Mouse (Mus musculus) ZHBTc4 (cell line): ENCODE data around the gene Itih3.

Experiments used
- DNase-seq: peaks from one replicate; pipeline ENCODE4 v3.0.0-alpha.2; 2011; ENCODE audit warnings: low read depth, low spot score

The Itih3 gene

DNA sequence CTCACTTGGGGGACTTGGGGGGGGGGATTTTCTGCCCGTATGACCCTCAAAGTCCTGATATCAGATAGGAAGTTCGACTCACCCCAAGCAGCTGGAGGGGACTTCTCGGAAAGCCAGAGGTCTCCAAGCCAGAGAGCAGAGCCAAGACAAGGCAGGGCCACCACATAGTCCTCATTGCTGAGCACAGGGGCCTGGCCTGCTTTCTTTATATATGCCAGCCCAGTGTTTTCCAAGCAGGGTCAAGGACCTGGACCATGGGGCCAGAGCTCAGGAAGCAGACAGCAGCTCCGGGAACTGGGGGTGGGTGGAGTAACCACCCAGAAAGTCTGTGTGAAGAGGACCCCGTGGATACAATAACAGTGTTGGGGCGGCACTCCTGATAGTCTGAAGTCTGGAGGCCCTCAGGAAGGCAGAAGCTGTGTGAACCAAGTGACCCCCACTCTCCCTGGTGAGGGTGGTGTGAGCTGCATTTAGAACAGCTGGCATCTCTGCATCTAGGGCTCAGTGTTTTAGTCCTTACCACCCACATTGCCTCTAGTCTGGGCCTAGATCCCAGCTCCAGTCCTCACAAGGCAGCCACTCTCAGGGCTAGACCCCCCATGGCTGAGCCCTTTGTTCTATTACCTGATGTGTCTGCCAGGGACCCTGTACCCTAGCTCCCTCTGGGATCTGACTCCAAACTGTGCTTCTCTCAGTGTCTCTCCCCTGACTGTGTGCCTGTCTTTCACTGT is at the start of gene Itih3:
Gene Itih3, minus strand, starts transcription at position 386 of the 731 bp plus-strand sequence.
- no peak for DNase-seq

DNA sequence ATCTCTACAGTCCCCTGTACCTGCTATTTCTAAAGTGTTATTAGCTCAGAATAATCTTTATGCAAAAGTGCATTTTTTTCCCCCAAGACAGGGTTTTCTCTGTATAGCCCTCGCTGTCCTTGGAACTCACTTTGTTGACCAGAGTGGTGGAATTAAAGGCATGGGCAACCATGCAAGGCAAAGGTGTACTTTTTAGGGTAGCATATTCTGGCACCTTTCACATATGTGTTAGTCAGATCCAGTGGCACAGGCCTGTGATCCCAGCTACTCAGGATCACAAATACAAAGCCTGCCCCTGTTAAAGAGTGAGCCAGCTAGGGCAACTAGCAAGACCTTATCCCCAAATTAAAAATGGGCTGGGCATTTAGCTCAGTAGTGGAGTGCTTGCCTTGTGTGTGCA is 36.8 kb upstream of the Itih3 start:
- no peak for DNase-seq

DNA sequence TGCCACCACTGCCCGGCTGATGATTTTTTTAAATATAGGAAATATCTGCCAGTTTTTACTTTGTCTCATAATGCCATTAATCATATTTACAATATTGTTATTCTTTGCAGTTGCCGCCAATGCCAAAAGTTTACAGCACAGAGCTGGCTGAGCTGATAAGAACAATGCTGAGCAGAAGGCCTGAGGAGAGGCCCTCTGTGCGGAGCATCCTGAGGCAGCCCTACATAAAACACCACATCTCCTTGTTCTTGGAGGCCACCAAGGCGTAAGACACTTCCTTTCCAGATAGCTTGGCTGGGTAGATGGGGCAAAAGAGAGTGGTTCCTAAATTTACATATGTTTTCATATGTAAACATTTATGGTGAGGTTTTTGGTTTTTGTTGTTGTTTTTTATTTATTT is 35.5 kb upstream of the Itih3 start:
- DNase-seq: no peak

DNA sequence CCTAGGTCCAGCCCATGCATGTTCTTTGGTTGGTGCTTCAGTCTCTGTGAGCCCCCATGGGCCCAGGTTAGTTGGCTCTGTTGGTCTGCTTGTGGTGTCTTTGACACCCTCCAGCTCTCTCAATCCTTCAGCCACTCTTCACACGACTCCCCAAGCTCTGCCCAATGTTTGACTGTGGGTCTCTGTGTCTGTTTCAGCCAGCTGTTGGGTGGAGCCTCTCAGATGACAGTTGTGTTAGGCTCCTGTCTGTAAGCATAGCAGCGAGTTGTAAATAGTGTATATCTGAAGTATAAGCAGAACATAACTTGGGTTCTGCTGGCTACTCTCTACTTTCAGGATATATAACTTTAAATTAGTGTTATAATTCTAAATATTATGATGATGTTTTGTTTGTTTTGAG is 35.0 kb upstream of the Itih3 start:
- DNase-seq: no peak

DNA sequence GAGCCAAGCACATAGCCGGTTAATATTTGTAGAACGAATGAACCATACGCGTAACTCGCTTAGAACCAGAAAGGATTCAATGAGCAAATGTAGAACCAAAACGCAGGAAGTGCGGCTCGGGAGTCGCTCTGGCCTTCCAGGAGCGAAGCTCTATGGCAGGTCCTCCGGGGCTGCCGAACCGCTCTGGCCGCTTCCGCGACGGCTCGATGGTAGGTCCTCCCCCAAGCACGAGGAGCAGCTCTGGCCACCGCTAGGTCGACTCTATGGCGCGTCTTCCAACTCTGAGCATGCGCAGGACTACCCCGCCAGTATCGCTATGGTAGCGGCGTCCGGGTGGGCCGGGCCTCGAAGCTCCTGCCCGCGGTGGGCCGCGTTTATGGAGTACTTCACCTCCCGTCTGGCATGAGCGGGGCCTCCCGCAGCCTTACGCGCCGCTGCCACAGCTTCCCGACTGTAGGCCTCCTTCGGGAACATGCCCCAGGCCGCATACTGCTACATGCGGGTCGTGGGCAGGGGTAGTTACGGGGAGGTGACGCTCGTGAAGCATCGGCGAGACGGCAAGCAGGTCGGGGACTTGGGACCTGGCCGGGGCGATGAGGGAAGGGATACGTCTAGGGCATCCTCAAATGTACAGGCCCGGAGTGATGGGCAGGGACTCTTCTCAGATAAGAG is 27.7 kb upstream of the Itih3 start, which contains the start of gene Nek4:
Gene Nek4, plus strand, starts transcription at position 224 of the 672 bp plus-strand sequence.
- peak; percentile 98 for DNase-seq

DNA sequence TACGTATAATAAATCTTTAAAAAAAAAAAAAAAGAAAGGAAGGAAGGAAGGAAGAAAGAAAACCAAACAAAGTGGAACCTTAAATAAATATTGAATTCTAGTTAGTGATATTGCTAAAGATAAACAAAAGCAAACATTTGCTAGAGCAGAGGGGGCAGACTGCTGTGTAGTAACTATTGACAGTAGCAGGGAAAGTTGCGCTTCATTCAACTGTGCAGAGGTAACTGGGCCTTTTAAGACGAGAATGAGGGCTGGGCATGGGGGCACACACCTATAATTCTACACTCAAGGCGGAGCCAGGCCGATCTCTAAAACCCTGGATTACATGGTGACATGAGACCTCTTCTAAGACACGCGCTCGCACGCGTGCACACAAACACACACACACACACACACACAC is 26.4 kb upstream of the Itih3 start:
- no peak for DNase-seq

DNA sequence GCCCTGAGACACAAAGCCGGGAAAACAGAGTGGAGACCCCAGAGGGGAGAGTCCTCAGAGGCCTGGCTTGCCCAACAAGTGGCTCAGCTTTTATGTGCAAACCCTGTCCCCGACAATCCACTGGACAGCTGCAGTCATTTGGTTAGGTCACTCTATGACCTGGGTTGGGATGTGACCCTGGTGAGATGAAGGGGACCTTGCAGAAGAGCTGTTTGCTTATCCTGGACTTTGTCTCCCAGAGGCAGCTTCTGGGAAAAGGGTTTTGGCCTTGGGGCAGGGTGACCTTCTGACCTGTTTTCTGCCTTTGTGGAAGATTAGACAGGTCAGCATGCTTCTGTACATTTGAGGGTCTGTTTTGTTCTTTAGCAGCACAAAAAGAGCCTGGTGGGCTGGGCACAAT is 21.2 kb upstream of the Itih3 start:
- no peak for DNase-seq

DNA sequence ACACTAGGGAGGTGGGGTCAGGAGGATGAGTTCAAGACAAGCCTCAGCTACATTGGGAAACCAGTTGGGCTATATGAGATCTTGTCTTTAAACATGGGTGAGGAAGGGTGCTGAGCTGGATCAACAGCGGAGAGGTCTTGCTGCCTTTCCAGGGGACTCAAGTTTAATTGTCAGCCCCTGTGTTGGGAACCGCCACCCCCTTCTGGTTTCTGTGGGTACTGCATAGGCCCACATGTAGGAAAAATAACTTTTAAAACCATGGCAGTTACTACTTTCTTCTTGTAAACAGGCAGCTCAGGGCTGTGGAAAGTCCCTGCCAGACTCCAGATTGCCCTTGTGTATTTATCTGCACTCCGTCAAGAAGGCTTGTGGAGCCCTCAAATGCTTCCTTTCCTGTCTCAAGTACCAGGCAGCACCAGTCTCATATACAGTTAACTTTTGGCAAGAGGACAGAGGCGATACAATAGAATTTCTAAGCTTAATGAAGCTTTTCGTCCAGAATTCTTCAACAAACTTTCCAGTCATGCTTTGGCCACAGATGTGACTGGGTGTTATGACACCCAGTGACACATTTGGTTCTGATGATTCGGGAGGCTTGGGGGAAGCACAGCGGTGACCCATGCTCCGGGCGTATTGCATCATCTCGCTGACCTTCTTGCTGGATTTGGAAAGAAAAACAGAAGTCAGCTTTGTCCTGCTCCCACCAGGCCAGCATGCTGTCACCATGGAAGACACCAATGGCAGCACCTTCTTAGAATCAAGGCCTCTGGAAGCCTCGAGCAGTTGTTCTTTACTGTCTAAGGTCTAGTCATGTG is 20.5 kb upstream of the Itih3 start:
- DNase-seq: peak; percentile 70

DNA sequence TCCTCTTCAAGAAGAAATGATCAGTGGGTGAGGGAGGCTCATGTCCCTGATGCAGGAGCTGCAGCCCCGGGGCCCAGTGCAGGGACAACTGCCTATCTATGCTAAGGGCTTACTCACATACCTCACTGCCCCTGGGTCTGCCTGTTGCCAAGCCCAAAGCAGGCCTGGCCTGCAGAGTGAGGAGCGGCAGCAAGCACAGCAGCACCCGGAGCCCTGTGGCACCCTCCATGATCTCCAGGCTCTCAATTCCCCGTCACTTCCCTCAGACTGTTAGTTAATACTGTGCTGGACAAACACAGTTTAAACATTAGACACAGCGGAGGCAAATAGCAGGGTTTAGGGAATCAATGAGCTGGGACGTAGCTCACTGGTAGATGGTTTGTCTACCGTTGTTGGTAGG is 19.5 kb upstream of the Itih3 start, which contains the start of gene Itih1:
Gene Itih1, minus strand, starts transcription at position 252 of the 400 bp plus-strand sequence.
- DNase-seq: no peak

DNA sequence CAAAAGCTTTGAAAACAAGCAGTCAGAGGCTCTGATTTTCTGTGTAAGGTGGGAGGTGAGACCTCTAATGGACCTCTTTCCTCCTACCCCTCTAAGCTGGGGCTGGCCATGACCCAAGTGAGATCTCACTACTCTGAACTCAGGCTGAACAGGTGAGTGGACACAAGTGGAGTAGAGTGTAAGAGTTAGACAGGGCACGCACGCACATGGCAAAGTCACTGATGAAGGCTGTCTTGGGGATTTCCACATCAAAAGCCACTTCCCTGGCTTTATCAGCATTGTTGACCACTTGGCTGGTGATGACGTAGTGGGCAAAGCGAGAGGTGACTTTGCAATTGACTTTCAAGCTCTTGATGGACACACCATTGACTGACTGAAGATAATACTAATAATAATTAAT is 18.7 kb upstream of the Itih3 start:
- DNase-seq: no peak

DNA sequence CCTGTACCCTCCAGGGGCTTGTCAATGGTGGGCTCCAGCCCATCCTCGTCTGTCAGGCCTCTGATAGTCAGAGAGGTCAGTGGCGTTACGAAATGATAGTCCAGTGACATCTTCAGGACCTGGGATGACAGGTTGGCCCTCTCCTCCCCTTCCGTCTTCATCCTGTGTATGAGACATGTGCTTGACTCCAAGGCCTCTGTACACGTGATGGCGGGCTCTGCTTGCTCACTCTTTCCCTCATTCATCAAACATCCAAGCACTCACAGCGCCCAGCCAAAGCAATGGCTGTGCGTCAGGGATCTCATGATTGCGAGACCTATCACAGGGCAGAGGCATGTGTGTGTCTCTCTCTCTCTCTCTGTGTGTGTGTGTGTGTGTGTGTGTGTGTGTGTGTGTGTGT is 9.8 kb upstream of the Itih3 start:
- no peak for DNase-seq

DNA sequence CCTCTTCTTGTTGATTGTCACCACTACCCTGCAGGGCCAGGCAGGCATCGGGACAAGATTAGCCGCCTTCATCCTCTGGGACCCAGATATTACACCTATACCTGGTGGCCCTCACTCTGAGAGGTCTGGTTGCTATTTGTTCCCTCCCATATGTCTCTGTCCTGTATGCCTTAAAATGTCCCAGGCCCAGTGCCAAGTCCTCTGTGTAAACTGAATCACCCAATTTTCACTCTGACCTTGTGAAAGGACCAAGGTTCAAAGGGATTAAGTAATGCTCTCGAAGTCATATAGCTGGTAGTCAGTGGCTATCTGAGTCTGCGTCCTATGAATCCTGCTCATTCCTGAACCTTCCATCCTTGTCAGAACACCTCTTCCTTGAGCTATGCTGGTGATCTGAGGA is 6.8 kb upstream of the Itih3 start:
- DNase-seq: no peak

DNA sequence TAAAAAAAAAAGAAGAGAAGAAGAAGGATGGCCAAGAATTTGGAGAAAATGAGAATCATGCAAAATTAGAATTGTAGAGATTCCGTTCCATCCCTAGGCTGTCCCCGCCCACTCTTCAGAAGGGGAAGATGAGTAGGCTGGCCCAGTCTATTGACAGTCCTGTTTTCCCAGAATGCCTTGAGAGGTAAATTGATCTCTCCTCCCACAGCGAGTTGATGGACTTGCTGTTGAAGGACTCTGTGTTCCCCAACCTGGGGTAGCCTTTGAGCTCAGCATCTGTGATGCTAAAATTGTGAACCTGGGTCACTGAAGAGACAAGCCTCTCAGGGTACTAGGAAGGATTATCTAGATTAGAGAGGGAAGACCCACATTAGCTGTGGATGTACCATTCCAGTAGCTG is 1.9 kb upstream of the Itih3 start:
- DNase-seq: no peak

DNA sequence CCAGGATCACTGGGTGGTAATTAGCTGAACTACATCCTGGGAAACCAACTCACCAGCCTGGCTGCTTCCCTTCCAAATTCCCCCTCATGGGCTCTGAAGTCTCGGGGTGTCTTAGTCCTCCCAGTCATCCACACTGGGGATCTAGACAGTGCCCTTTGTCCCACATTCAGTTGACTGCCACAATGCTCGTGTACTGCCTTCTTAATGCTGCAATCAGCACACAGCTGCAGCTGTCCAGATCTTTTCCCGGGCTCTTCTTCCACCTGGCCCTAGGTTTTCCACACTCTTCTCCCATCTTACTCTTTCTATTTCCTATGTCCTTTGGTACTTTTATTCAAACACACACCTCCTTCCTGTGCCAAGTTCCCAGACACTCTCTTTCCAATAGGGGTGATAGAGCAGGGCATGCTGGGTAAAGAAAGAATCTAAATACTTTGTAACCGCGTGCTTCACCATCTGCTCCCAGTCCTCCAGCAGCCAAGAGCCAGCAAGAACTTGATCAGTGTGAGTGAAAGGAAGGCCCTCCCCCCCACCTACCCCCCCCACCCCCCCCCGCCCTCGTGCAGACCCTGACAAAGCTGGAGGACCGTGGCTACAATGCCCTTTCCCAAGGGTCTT is 1.4 kb downstream of the Itih3 start:
- DNase-seq: no peak

DNA sequence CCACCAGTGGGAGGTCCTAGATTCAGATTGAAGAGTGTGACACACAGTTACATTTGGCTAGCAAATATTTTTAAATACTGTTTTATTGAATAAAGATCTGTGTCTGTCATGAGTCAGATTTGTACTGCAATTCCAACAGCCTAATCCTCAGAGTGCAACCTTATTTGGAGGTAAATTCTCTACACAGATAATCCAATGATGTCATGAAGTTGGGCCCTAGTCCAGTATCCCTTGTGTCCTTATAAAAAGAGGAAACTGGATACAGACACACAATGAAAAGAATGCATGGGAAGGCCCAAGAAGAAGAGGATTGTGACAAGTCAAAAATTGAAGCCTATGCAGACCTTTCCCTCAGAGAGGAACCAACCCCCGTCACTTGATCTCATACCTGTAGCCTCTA is 7.0 kb downstream of the Itih3 start:
- no peak for DNase-seq

DNA sequence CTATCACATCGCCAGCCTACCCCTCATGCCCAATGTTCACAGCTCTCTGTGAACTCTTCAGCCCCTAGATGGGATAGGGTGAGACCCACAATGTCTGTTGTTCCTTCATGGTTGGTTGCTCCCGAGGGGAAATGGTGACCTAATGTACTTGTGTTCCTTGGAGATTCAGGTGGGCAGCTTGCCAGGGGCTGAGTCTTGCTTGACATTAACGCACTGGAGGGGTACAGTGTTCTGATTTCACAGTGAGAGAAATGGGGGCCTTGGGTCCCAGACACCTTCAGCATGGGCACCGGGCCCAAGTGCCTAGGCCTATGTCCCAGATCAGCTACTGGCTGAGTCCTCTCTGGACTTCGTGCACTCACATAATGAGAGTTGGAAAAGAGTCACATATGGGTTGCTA is 10.2 kb downstream of the Itih3 start:
- no peak for DNase-seq

DNA sequence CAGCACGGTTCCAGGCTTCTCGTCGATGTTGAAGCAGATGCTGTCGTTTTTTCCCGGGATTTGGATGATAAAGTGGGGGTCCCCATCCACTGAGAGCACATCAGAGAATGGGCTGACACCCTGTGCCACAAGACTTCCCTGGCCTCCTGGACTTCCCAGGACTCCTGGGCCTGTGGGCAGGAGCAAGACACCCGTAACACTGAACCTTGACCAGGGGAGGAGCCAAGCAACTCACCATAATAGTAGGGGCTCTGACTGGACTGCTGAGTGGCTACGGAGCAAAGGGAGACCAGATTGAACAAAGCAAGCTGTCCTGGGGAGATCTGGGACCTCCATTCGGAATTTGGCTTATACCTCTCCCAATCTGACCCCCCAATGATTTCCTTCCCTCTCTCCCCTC is 10.9 kb downstream of the Itih3 start:
- no peak for DNase-seq

DNA sequence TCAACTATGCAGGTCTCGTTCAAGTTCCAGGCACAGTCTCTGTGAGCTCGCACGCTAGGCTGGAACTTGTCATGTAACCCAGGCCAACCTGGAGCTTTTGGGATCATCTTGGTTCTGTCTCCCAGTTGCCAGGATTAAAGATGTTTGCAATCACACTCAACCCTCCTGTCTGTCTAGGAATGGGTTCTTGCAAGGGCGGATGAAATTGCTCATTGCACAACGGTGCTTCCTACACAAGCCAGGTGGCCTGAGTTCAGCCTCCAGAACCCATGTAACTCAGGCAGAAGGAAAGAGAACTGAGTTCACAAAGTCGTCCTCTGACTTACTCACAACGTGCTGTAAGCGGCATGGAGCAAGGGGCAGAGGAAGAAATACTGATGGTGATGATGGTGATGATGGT is 12.4 kb downstream of the Itih3 start:
- DNase-seq: no peak

DNA sequence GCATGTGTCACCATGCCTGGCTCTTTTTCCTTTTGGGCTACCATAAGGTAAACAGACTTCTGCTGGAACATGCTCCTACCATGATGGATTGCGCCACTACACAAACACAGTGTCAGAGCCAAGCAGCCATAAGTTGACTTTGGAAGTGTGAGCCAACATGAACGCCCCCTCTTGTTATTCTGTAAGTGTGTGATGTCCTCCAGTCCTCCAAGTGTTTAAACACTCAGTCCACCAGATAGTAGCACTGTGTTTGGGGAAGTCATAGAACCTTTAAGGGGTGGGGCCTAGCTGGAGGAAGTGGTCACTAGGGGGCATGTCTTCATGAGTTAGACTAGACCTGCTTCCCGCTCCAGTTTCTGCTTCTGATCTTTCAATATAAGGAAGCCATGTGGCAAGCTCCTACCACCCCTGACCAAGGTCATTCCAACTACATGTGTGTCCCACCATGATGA is 15.7 kb downstream of the Itih3 start:
- DNase-seq: no peak

DNA sequence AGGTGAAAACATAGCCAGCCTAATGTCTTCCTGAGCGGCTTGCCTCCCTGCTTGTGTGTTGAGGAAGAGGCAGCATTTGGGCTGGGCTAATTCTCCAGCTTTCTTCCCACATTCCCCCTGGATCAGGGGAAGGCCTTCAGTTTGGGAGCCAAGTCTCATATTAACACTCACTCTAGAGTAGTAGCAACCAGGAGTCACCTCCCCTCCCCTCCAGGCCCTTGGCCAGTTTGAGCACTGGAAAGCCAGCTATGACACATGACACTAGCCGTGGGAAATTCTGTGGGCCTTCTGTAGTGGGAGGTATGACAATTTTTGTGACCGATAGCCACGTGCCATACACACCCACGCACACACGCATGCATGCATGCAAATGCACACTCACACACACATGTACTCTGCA is 17.6 kb downstream of the Itih3 start:
- DNase-seq: no peak

DNA sequence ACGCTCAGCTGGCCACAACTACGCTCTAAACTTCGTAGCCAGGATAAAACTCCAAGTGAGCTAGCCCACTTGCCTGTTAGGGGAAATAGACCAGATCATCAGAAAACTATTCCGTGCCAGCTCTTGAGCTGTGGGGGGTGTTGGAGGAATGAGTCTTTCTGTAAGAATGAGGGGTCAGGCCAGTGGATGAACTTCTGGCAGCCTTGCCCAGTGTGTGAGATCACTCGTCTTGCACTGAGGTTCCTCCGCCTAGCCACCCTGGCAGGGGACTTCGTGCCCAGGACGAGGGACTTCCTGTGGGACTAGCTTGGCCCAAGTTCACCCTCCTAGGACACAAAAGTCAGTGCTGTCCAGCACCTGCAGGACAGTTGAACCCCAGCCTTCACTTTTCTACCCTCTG is 19.3 kb downstream of the Itih3 start:
- DNase-seq: no peak

DNA sequence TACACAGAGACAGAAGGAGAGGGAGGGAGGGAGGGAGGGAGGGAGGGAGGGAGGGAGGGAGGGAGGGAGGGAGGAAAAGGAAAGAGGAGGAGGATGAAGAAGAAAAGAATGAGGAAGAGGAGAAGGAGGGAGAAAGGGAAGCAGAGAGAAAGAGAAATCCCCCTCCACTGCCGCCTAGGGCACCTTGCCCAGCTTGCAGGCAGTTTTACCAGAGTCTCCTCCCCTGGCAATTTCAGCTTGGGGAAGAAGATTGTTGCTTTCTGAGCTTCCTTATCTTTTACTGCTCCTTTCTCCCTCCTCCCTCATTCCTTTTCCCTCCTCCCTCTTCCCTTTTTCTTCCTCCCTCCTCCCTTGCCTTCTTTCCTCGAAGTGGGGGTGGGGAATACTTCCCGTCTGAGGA is 20.5 kb downstream of the Itih3 start:
- DNase-seq: no peak
